Mouse (Mus musculus): ENCODE data around the gene Zfp827. TPM values are rescaled to one million over a fixed set of nuclear protein-coding genes. Genes with fewer than 3 reads are reported as not detected.

The Zfp827 gene
- polyA plus RNA-seq, 1 experiment from 2014 or later = 4.3 TPM

DNA sequence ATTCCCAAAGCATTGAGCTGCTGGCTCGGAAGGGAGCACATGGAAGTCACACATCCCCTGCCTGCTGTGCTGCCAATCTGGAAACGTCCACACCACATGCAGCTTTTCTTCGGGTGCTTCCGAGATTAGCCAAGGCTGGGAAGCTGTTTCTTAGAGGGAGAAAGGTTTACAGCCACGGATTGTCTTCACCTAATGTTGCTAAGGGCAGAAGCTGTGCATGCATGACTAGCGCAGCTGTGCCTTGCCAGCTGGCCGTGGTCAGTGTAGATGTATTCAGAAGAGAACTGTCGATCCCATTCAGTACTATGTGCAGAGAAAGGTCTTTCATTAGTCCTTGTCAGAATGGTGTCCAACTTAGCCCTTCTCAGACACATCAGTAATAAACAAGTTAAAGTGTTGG is 117.0 kb downstream of the Zfp827 start:
- H3K9me3 ChIP-seq (ENCODE audit: control insufficient read depth) = no peaks in the 10 kb centered on the region
- TF ChIP-seq CTCF (IDR thresholded peaks at IDR 0.05; ENCODE audit: low read depth) = no peak
- 82% methylated on average over 8 of the region's 8 CpGs for WGBS
- no peaks in the 10 kb centered on the region for H3K4me1 ChIP-seq (replicated peaks; ENCODE audit: control insufficient read depth, insufficient read depth, low read length)
- H3K4me3 ChIP-seq (ENCODE audit: low read depth, low read length) = no peak overlapping the region
- H3K27ac ChIP-seq (ENCODE audit: low read depth, low read length) = no peak overlapping the region
- H3K4me2 ChIP-seq (replicated peaks; ENCODE audit: low read depth) = no peak overlapping the region
- peaks cover 37% of the 10 kb centered on the region for H3K36me3 ChIP-seq (ENCODE audit: control insufficient read depth, insufficient read depth)
- H3K9ac ChIP-seq (ENCODE audit: low read depth, low read length) = no peak overlapping the region
- no peaks in the 10 kb centered on the region for H3K27me3 ChIP-seq (replicated peaks; ENCODE audit: control insufficient read depth, insufficient read depth, low read length)
- no peak for ATAC-seq

DNA sequence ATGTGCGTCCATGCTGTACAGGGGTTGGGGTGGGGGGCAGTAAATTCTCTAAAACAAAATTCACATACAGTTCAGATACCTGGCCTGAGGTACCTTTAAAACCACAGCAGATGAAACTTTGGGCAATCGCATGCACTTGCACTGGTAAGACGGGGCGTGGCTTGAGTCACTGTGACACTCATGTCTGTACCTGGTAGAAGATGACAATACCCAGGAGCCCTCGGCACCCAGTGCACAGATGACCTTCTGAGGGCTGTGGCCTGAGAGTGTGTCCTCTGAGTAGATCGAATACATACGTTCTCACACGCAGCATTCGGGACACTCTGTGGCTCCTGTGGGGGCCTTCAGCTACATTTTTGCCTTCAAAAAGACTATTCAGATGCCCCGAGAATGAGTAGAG is 117.4 kb downstream of the Zfp827 start:
- 85% methylated on average over 10 of the region's 10 CpGs for WGBS
- no peak for TF ChIP-seq CTCF (IDR thresholded peaks at IDR 0.05; ENCODE audit: low read depth)
- H3K27ac ChIP-seq (ENCODE audit: low read depth, low read length) = no peak overlapping the region
- no peaks in the 10 kb centered on the region for H3K27me3 ChIP-seq (replicated peaks; ENCODE audit: control insufficient read depth, insufficient read depth, low read length)
- H3K4me2 ChIP-seq (replicated peaks; ENCODE audit: low read depth) = no peak overlapping the region
- no peak for ATAC-seq
- H3K4me1 ChIP-seq (replicated peaks; ENCODE audit: control insufficient read depth, insufficient read depth, low read length) = no peaks in the 10 kb centered on the region
- no peak overlapping the region for H3K4me3 ChIP-seq (ENCODE audit: low read depth, low read length)
- H3K36me3 ChIP-seq (ENCODE audit: control insufficient read depth, insufficient read depth) = peaks cover 34% of the 10 kb centered on the region
- H3K9me3 ChIP-seq (ENCODE audit: control insufficient read depth) = no peaks in the 10 kb centered on the region
- H3K9ac ChIP-seq (ENCODE audit: low read depth, low read length) = no peak overlapping the region

DNA sequence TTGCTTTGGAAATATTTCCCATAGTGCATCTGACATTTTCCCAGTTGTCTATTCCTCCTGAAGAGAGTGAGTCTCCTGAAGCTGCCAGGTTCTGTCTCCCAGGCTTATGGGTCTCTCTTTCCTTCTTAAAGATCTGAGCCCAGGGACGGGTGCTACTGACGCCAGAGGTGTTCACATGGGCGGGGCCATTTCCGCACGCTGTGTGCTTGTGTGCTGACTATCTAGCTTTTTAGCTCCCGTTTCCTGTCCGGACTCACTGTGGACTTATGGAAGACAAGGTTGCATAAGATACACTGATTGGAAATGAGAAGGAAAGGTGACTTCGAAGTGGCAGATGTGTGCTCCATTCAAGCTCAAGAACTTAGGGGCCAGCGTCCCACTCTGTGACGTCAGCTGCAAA is 120.6 kb downstream of the Zfp827 start:
- TF ChIP-seq CTCF (IDR thresholded peaks at IDR 0.05; ENCODE audit: low read depth) = no peak
- Histone ChIP-seq H3K4me2 (replicated peaks; ENCODE audit: low read depth) (no peak overlapping the region), H3K27me3 (replicated peaks; ENCODE audit: control insufficient read depth, insufficient read depth, low read length) (no peaks in the 10 kb centered on the region), H3K4me1 (replicated peaks; ENCODE audit: control insufficient read depth, insufficient read depth, low read length) (no peaks in the 10 kb centered on the region), H3K27ac (ENCODE audit: low read depth, low read length) (no peak overlapping the region), H3K9me3 (ENCODE audit: control insufficient read depth) (no peaks in the 10 kb centered on the region), H3K36me3 (ENCODE audit: control insufficient read depth, insufficient read depth) (peaks cover 23% of the 10 kb centered on the region; the same call in 1 of the 2 replicates), H3K4me3 (ENCODE audit: low read depth, low read length) (no peak overlapping the region), H3K9ac (ENCODE audit: low read depth, low read length) (no peak overlapping the region)
- 66% methylated on average over 10 of the region's 10 CpGs for WGBS
- ATAC-seq = 0 out of 2 replicates have a peak, but pooled peaks have one; percentile 28

GRCm38 (mm10) chr8:79149880-79150279 is 121.6 kb downstream of the Zfp827 start:
- Histone ChIP-seq H3K9me3 (ENCODE audit: control insufficient read depth) (no peaks in the 10 kb centered on the region), H3K27ac (ENCODE audit: low read depth, low read length) (no peak overlapping the region), H3K4me3 (ENCODE audit: low read depth, low read length) (no peak overlapping the region), H3K27me3 (replicated peaks; ENCODE audit: control insufficient read depth, insufficient read depth, low read length) (no peaks in the 10 kb centered on the region), H3K9ac (ENCODE audit: low read depth, low read length) (no peak overlapping the region), H3K36me3 (ENCODE audit: control insufficient read depth, insufficient read depth) (peaks cover 26% of the 10 kb centered on the region; the same call in 1 of the 2 replicates), H3K4me2 (replicated peaks; ENCODE audit: low read depth) (no peak overlapping the region), H3K4me1 (replicated peaks; ENCODE audit: control insufficient read depth, insufficient read depth, low read length) (no peaks in the 10 kb centered on the region)
- TF ChIP-seq CTCF (IDR thresholded peaks at IDR 0.05; ENCODE audit: low read depth) = no peak
- no peak for ATAC-seq
- WGBS = 90% methylated on average over 10 of the region's 10 CpGs

DNA sequence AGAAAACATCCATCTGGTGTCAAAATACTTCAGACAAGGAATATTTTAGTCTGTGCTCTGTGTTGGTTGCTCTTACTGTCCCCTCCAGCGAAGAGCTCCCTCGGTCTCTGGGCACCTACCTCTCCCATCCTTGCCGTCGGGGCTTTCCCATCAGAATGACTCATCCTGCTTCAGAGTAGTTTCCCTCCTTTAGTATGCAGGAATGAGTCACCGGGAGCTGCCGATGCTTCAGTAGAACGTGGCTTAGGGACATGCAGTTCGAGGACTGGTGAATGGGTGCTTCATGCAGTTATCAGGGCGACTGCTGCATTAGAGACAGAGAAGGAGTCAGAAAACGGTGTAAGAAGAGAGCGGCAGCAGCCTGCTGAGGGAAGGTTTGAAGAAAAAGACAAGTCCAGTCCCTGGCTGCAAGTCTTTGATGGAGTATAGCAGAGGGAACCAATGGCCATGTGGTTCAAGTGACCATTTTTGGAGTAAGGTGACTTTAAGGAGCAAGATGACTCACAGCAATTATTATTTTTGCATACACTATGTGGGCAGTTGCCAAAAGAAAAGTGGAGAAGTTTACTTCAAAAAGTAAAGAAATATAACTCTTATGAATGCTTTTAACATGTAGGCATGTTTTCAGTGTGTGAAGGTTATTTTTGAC is 122.4 kb downstream of the Zfp827 start:
- WGBS = 46% methylated on average over 11 of the region's 11 CpGs
- no peak for TF ChIP-seq CTCF (IDR thresholded peaks at IDR 0.05; ENCODE audit: low read depth)
- Histone ChIP-seq H3K27me3 (replicated peaks; ENCODE audit: control insufficient read depth, insufficient read depth, low read length) (no peaks in the 10 kb centered on the region), H3K9ac (ENCODE audit: low read depth, low read length) (no peak overlapping the region), H3K36me3 (ENCODE audit: control insufficient read depth, insufficient read depth) (peaks cover 21% of the 10 kb centered on the region; the same call in 1 of the 2 replicates), H3K27ac (ENCODE audit: low read depth, low read length) (no peak overlapping the region), H3K4me3 (ENCODE audit: low read depth, low read length) (no peak overlapping the region), H3K9me3 (ENCODE audit: control insufficient read depth) (no peaks in the 10 kb centered on the region), H3K4me1 (replicated peaks; ENCODE audit: control insufficient read depth, insufficient read depth, low read length) (0 out of 2 replicates have a peak, but pooled peaks cover 3% of the 10 kb centered on the region), H3K4me2 (replicated peaks; ENCODE audit: low read depth) (no peak overlapping the region)
- 0 out of 2 replicates have a peak, but pooled peaks have one; percentile 28 for ATAC-seq

- Histone ChIP-seq H3K9ac (ENCODE audit: low read depth, low read length) (no peak overlapping the region), H3K4me1 (replicated peaks; ENCODE audit: control insufficient read depth, insufficient read depth, low read length) (0 out of 2 replicates have a peak, but pooled peaks cover 3% of the 10 kb centered on the region), H3K4me3 (ENCODE audit: low read depth, low read length) (no peak overlapping the region), H3K27me3 (replicated peaks; ENCODE audit: control insufficient read depth, insufficient read depth, low read length) (no peaks in the 10 kb centered on the region), H3K27ac (ENCODE audit: low read depth, low read length) (no peak overlapping the region), H3K4me2 (replicated peaks; ENCODE audit: low read depth) (no peak overlapping the region), H3K9me3 (ENCODE audit: control insufficient read depth) (no peaks in the 10 kb centered on the region), H3K36me3 (ENCODE audit: control insufficient read depth, insufficient read depth) (peaks cover 14% of the 10 kb centered on the region; the same call in 1 of the 2 replicates)
- no peak for ATAC-seq
- TF ChIP-seq CTCF (IDR thresholded peaks at IDR 0.05; ENCODE audit: low read depth) = no peak
- WGBS = 96% methylated on average over 4 of the region's 4 CpGs
These were observed 123.4 kb downstream of the Zfp827 start for GRCm38 (mm10) chr8:79151644-79152043.
